Mouse (Mus musculus): ENCODE data around the gene Lrrc4. TPM values are rescaled to one million over a fixed set of nuclear protein-coding genes. Genes with fewer than 3 reads are reported as not detected.

Lrrc4 gene
- polyA plus RNA-seq, 1 experiment from 2014 or later, result 0.65 TPM

GRCm38 (mm10) chr6:28822296-28822695, 9.3 kb downstream of the Lrrc4 start:
- H3K27ac ChIP-seq (ENCODE audit: low read length), result no peak overlapping the region
- no peak overlapping the region for H3K9ac ChIP-seq (ENCODE audit: low read depth, low read length)
- H3K36me3 ChIP-seq (ENCODE audit: control insufficient read depth, insufficient read depth, low read length), result no peaks in the 10 kb centered on the region
- H3K4me3 ChIP-seq (ENCODE audit: low read length), result no peak overlapping the region
- H3K9me3 ChIP-seq (ENCODE audit: control insufficient read depth, low read length), result no peaks in the 10 kb centered on the region
- ATAC-seq, result no peak
- H3K27me3 ChIP-seq (replicated peaks; ENCODE audit: control insufficient read depth, insufficient read depth, low read length), result no peaks in the 10 kb centered on the region
- no peak overlapping the region for H3K4me2 ChIP-seq (ENCODE audit: low read depth, low read length)
- 72% methylated on average over 3 of the region's 3 CpGs for WGBS
- peaks cover 5% of the 10 kb centered on the region; the same call in 1 of the 2 replicates for H3K4me1 ChIP-seq (ENCODE audit: control insufficient read depth, insufficient read depth, low read length)

DNA sequence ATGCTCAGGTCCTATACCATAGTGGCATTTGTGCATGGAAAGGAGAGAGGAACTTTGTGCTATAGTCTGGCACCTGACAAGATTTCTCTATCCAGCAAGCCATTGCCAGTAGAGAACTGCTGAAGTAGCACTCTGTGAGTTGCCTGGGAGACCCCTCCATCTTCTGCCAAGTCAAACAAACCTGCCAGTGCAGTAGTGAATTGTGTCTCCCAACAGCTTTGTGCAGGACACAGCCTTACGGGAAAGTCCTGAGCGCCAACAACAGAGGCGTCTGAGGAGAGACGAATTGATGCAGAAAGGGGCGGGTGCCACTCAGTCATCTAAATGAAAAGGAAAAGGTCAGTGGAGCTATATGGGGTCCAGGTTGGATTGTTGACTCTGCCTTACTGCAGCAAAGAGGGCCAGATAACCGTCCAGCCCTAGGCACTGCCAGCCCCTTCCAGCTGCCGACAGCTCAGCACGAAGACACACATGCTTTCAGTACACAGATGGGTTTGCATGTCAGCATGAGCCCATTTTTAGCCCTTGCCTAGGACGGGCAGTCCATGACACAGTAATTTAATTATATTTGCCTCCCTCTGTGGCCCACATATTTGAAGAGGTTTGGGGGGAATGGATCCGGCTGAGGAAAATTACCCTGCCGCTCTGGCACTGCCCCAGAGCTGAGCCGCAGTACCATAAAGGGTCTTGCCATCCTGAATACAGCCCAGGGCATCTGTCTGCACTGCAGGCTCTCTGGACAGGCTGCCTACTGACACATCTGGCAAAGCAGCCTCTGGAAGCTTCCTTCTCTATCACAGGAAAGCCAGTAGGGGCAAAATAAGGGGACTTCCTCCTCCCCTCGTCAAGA, 11.8 kb downstream of the Lrrc4 start:
- 0 out of 2 replicates have a peak, but pooled peaks cover 2% of the 10 kb centered on the region for H3K4me1 ChIP-seq (ENCODE audit: control insufficient read depth, insufficient read depth, low read length)
- no peaks in the 10 kb centered on the region for H3K27me3 ChIP-seq (replicated peaks; ENCODE audit: control insufficient read depth, insufficient read depth, low read length)
- no peaks in the 10 kb centered on the region for H3K9me3 ChIP-seq (ENCODE audit: control insufficient read depth, low read length)
- WGBS, result 64% methylated on average over 13 of the region's 13 CpGs
- no peak overlapping the region for H3K4me3 ChIP-seq (ENCODE audit: low read length)
- H3K4me2 ChIP-seq (ENCODE audit: low read depth, low read length), result no peak overlapping the region
- H3K36me3 ChIP-seq (ENCODE audit: control insufficient read depth, insufficient read depth, low read length), result no peaks in the 10 kb centered on the region
- no peak overlapping the region for H3K27ac ChIP-seq (ENCODE audit: low read length)
- no peak overlapping the region for H3K9ac ChIP-seq (ENCODE audit: low read depth, low read length)
- ATAC-seq, result no peak

- no peak overlapping the region for H3K9ac ChIP-seq (ENCODE audit: low read depth, low read length)
- 60% methylated on average over 9 of the region's 9 CpGs for WGBS
Observed at GRCm38 (mm10) chr6:28817039-28817438, 14.5 kb downstream of the Lrrc4 start.

GRCm38 (mm10) chr6:28814895-28815294, 16.7 kb downstream of the Lrrc4 start:
- Histone ChIP-seq H3K27me3 (replicated peaks; ENCODE audit: control insufficient read depth, insufficient read depth, low read length) (no peaks in the 10 kb centered on the region), H3K4me1 (ENCODE audit: control insufficient read depth, insufficient read depth, low read length) (no peaks in the 10 kb centered on the region), H3K9me3 (ENCODE audit: control insufficient read depth, low read length) (no peaks in the 10 kb centered on the region), H3K36me3 (ENCODE audit: control insufficient read depth, insufficient read depth, low read length) (no peaks in the 10 kb centered on the region), H3K9ac (ENCODE audit: low read depth, low read length) (no peak overlapping the region), H3K4me3 (ENCODE audit: low read length) (no peak overlapping the region), H3K27ac (ENCODE audit: low read length) (no peak overlapping the region), H3K4me2 (ENCODE audit: low read depth, low read length) (no peak overlapping the region)
- WGBS, result 78% methylated on average over 2 of the region's 2 CpGs
- ATAC-seq, result no peak

More at GRCm38 (mm10) chr6:28817039-28817438, 14.5 kb downstream of the Lrrc4 start:
- Histone ChIP-seq H3K9me3 (ENCODE audit: control insufficient read depth, low read length) (no peaks in the 10 kb centered on the region), H3K4me1 (ENCODE audit: control insufficient read depth, insufficient read depth, low read length) (0 out of 2 replicates have a peak, but pooled peaks cover 2% of the 10 kb centered on the region), H3K27ac (ENCODE audit: low read length) (no peak overlapping the region), H3K4me2 (ENCODE audit: low read depth, low read length) (no peak overlapping the region), H3K27me3 (replicated peaks; ENCODE audit: control insufficient read depth, insufficient read depth, low read length) (no peaks in the 10 kb centered on the region), H3K36me3 (ENCODE audit: control insufficient read depth, insufficient read depth, low read length) (no peaks in the 10 kb centered on the region), H3K4me3 (ENCODE audit: low read length) (no peak overlapping the region)
- ATAC-seq, result no peak

DNA sequence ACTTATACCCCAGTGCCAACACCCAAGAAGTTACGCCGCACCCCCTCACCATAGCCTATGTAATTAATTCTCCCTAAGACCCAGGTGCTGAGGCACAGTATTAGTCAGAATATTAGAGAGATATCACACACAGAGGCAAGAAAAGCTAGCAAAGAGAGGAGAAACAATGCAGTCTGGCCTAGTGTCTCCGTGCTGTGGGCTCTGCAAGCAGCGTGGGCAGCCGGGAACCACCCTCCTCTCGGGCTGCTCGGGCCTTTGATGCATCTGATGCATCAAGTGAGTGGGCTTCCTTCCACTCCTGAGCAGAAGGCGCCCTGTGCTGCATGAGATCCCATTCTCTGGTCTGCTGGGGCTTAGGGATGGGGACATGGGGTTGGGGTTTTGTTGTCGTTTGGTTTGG, 18.5 kb downstream of the Lrrc4 start:
- Histone ChIP-seq H3K4me2 (ENCODE audit: low read depth, low read length) (no peak overlapping the region), H3K9me3 (ENCODE audit: control insufficient read depth, low read length) (no peaks in the 10 kb centered on the region), H3K36me3 (ENCODE audit: control insufficient read depth, insufficient read depth, low read length) (no peaks in the 10 kb centered on the region), H3K4me3 (ENCODE audit: low read length) (no peak overlapping the region), H3K4me1 (ENCODE audit: control insufficient read depth, insufficient read depth, low read length) (no peaks in the 10 kb centered on the region), H3K27me3 (replicated peaks; ENCODE audit: control insufficient read depth, insufficient read depth, low read length) (no peaks in the 10 kb centered on the region), H3K9ac (ENCODE audit: low read depth, low read length) (no peak overlapping the region), H3K27ac (ENCODE audit: low read length) (no peak overlapping the region)
- no peak for ATAC-seq
- WGBS, result 86% methylated on average over 9 of the region's 9 CpGs

DNA sequence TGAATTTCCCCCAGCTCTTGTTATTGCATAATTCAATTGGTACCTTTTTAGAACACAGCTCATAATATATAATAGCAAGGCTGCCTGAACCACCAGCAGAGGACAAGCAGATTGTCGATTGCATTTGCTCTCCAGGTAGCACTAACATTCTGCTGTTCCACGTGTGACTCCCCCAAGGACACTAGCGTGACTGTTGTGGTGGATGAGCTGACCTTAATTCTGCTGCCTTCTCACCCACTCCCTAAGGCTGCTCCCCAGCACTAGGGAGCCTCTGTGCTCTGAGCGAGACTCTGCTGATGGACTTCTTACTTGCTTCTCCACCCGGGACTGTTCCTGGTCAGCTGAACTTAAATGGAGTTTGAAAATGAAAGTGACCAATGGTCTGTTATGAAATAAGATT, 26.8 kb downstream of the Lrrc4 start:
- whole genome bisulfite sequencing, result 85% methylated on average over 5 of the region's 5 CpGs
- Histone ChIP-seq H3K4me3 (ENCODE audit: low read length) (no peak overlapping the region), H3K9me3 (ENCODE audit: control insufficient read depth, low read length) (no peaks in the 10 kb centered on the region), H3K36me3 (ENCODE audit: control insufficient read depth, insufficient read depth, low read length) (peaks cover 2% of the 10 kb centered on the region; the same call in 1 of the 2 replicates), H3K4me2 (ENCODE audit: low read depth, low read length) (no peak overlapping the region), H3K4me1 (ENCODE audit: control insufficient read depth, insufficient read depth, low read length) (no peaks in the 10 kb centered on the region), H3K27me3 (replicated peaks; ENCODE audit: control insufficient read depth, insufficient read depth, low read length) (no peaks in the 10 kb centered on the region), H3K9ac (ENCODE audit: low read depth, low read length) (no peak overlapping the region), H3K27ac (ENCODE audit: low read length) (no peak overlapping the region)
- no peak for ATAC-seq

DNA sequence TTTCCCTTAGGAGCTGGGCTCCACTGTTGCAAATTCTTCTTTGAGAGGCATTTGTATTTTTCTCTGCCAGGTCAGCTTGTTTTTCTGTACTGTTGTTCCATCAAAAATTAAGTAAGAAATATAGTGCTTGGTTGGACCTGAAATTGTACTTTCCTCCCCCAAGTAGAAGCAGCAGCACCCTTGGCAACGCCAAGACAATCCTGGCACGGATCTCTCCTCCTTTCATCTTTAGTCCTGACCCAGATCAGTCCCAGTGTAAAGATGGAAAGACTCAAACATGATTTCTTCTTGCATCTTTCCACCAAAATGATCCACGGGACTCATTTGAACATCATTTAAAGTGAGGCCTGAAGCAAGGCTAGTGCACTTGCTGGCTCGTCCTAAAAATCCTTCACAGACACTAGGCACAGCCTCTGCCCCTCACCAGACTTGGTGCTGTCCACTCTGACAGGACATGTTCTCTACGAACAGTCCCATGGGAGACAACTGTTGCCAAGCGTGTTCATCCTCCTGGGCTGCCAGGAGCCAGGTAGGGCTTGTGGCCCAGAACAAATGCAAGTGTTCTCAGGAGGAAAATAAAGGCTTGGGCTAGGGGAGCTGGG, 27.8 kb downstream of the Lrrc4 start:
- Histone ChIP-seq H3K27me3 (replicated peaks; ENCODE audit: control insufficient read depth, insufficient read depth, low read length) (no peaks in the 10 kb centered on the region), H3K4me2 (ENCODE audit: low read depth, low read length) (no peak overlapping the region), H3K4me3 (ENCODE audit: low read length) (no peak overlapping the region), H3K4me1 (ENCODE audit: control insufficient read depth, insufficient read depth, low read length) (no peaks in the 10 kb centered on the region), H3K9me3 (ENCODE audit: control insufficient read depth, low read length) (no peaks in the 10 kb centered on the region), H3K9ac (ENCODE audit: low read depth, low read length) (no peak overlapping the region), H3K36me3 (ENCODE audit: control insufficient read depth, insufficient read depth, low read length) (peaks cover 2% of the 10 kb centered on the region; the same call in 1 of the 2 replicates), H3K27ac (ENCODE audit: low read length) (no peak overlapping the region)
- ATAC-seq, result no peak
- 84% methylated on average over 6 of the region's 6 CpGs for WGBS

- H3K4me1 ChIP-seq (ENCODE audit: control insufficient read depth, insufficient read depth, low read length), result no peaks in the 10 kb centered on the region
- WGBS, result 89% methylated on average over 3 of the region's 3 CpGs
- H3K27ac ChIP-seq (ENCODE audit: low read length), result no peak overlapping the region
- peaks cover 2% of the 10 kb centered on the region; the same call in 1 of the 2 replicates for H3K36me3 ChIP-seq (ENCODE audit: control insufficient read depth, insufficient read depth, low read length)
- no peaks in the 10 kb centered on the region for H3K9me3 ChIP-seq (ENCODE audit: control insufficient read depth, low read length)
- no peak overlapping the region for H3K4me3 ChIP-seq (ENCODE audit: low read length)
- H3K9ac ChIP-seq (ENCODE audit: low read depth, low read length), result no peak overlapping the region
- no peaks in the 10 kb centered on the region for H3K27me3 ChIP-seq (replicated peaks; ENCODE audit: control insufficient read depth, insufficient read depth, low read length)
- no peak for ATAC-seq
- H3K4me2 ChIP-seq (ENCODE audit: low read depth, low read length), result no peak overlapping the region
Observed at GRCm38 (mm10) chr6:28800976-28801375, 30.6 kb downstream of the Lrrc4 start.

DNA sequence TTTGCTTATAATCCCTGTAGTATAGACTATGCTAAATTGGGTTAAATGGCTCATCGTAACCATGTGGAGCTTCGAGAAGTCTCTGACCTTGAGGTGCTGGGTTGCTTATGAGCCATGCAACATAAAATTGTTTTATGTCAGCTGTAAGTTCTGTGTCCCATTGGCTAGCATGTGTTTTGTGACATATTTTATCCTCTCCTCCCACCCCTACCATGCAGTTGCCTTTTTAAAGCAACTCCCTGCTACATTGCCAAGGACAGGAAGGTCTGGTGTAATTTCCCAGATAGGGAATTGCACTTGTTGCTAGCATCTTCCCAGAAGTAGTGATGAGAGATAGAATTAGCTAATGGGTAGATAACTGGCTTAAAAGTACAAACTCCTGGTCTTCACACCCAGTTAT, 31.7 kb downstream of the Lrrc4 start:
- 88% methylated on average over 2 of the region's 2 CpGs for WGBS
- Histone ChIP-seq H3K4me1 (ENCODE audit: control insufficient read depth, insufficient read depth, low read length) (no peaks in the 10 kb centered on the region), H3K27ac (ENCODE audit: low read length) (no peak overlapping the region), H3K9ac (ENCODE audit: low read depth, low read length) (no peak overlapping the region), H3K36me3 (ENCODE audit: control insufficient read depth, insufficient read depth, low read length) (peaks cover 1% of the 10 kb centered on the region; the same call in 1 of the 2 replicates), H3K27me3 (replicated peaks; ENCODE audit: control insufficient read depth, insufficient read depth, low read length) (no peaks in the 10 kb centered on the region), H3K9me3 (ENCODE audit: control insufficient read depth, low read length) (no peaks in the 10 kb centered on the region), H3K4me3 (ENCODE audit: low read length) (no peak overlapping the region), H3K4me2 (ENCODE audit: low read depth, low read length) (no peak overlapping the region)
- ATAC-seq, result no peak

Measured in intestine, embryonic 16.5 days (tissue).